Mouse (Mus musculus): Measurements from ENCODE around the gene Sned1.

GRCm38 (mm10) chr1:93214612-93215011 lies 21.0 kb upstream of the Sned1 start:
- no peak for TF ChIP-seq GATA1 (IDR thresholded peaks at IDR 0.05; ENCODE audit: borderline replicate concordance, low read length)
- TF ChIP-seq CTCF (IDR thresholded peaks at IDR 0.05; ENCODE audit: low read depth, low read length): no peak
- TF ChIP-seq TAL1 (conservative IDR thresholded peaks at IDR 0.05; ENCODE audit: low read depth, low read length): no peak
- TF ChIP-seq POLR2AphosphoS5 (IDR thresholded peaks at IDR 0.05; ENCODE audit: insufficient replicate concordance, low read depth, low read length): no peak
